Mouse (Mus musculus): ENCODE results near the gene Tnfrsf1b.
"Not testable (repeated sequence)": the region's sequence is repeated elsewhere in the genome, so short reads cannot be mapped to it uniquely, and the experiment has no call there.

Gene Tnfrsf1b

DNA sequence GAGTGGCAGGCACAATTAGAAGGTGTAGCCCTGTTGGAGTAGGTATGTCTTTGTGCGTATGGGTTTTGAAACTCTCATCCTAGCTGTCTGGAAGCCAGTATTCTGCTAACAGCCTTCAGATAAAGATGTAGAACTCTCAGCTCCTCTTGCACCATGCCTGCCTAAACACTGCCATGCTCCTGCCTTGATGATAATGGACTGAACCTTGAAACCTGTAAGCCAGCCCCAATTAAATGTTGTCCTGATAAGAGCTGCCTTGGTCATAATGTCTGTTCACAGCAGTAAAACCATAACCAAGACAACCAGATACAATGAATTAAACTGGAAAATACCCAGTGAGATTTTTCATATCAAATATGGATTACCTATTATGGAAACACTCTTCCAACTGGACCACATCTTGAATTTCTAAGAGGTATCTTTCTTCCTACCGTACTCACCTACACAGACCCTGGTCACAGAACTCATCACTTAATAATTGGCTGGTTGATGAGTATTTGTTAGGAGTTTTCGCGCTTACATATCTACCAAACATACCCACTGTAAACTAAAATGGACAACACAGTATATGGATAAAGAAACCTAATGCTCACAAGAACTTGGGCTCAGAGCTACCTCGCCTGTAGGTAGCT lies 67.6 kb downstream of the Tnfrsf1b start:
- no peak for DNase-seq (ENCODE audit: low read depth)

- not testable (repeated sequence) for DNase-seq (ENCODE audit: low read depth)
Observed at GRCm38 (mm10) chr4:145165542-145165941, 81.1 kb downstream of the Tnfrsf1b start.

GRCm38 (mm10) chr4:145164111-145164510 lies 82.6 kb downstream of the Tnfrsf1b start:
- no peak for DNase-seq (ENCODE audit: low read depth)

Measured in fibroblast of lung, adult 2 months (primary cell).